Mouse (Mus musculus): ENCODE data around the gene Sav1. TPM values are rescaled to one million over a fixed set of nuclear protein-coding genes. Genes with fewer than 3 reads are reported as not detected.

Sav1 gene
- polyA plus RNA-seq, 1 experiment from 2014 or later = 6.6 TPM

GRCm38 (mm10) chr12:69998186-69998983 lies 11.6 kb upstream of the Sav1 start:
- ATAC-seq (replicated peaks; ENCODE audit: low FRiP score, low TSS enrichment, low read depth) (no peak), DNase-seq (ENCODE audit: low spot score) (no peak)
- H3K4me3 ChIP-seq (ENCODE audit: low read depth, low read length) = no peak overlapping the region
- H3K4me2 ChIP-seq (ENCODE audit: low read length) = no peak overlapping the region
- no peaks in the 10 kb centered on the region for H3K9me3 ChIP-seq (ENCODE audit: control insufficient read depth, low read length)
- no peaks in the 10 kb centered on the region for H3K4me1 ChIP-seq (replicated peaks; ENCODE audit: control insufficient read depth, insufficient read depth, low read length)
- no peaks in the 10 kb centered on the region for H3K27me3 ChIP-seq (replicated peaks; ENCODE audit: control insufficient read depth, insufficient read depth, low read length)
- H3K36me3 ChIP-seq (ENCODE audit: control insufficient read depth, insufficient read depth, low read length) = no peaks in the 10 kb centered on the region
- H3K27ac ChIP-seq (ENCODE audit: low read depth) = no peak overlapping the region
- WGBS = 78% methylated on average over 13 of the region's 13 CpGs
- H3K9ac ChIP-seq (ENCODE audit: low read length) = no peak overlapping the region

- Histone ChIP-seq H3K4me2 (ENCODE audit: low read length) (no peak overlapping the region), H3K36me3 (ENCODE audit: control insufficient read depth, insufficient read depth, low read length) (no peaks in the 10 kb centered on the region), H3K9me3 (ENCODE audit: control insufficient read depth, low read length) (no peaks in the 10 kb centered on the region), H3K9ac (ENCODE audit: low read length) (no peak overlapping the region), H3K4me3 (ENCODE audit: low read depth, low read length) (no peak overlapping the region), H3K27ac (ENCODE audit: low read depth) (no peak overlapping the region), H3K27me3 (replicated peaks; ENCODE audit: control insufficient read depth, insufficient read depth, low read length) (no peaks in the 10 kb centered on the region), H3K4me1 (replicated peaks; ENCODE audit: control insufficient read depth, insufficient read depth, low read length) (no peaks in the 10 kb centered on the region)
- WGBS = 74% methylated on average over 3 of the region's 3 CpGs
- ATAC-seq (replicated peaks; ENCODE audit: low FRiP score, low TSS enrichment, low read depth) (no peak), DNase-seq (ENCODE audit: low spot score) (no peak)
These were observed 8.6 kb upstream of the Sav1 start for GRCm38 (mm10) chr12:69995382-69995781.

- peaks cover 9% of the 10 kb centered on the region for H3K4me1 ChIP-seq (replicated peaks; ENCODE audit: control insufficient read depth, insufficient read depth, low read length)
- H3K36me3 ChIP-seq (ENCODE audit: control insufficient read depth, insufficient read depth, low read length) = peaks cover 29% of the 10 kb centered on the region
- DNase-seq (ENCODE audit: low spot score) (peak; percentile 84), ATAC-seq (replicated peaks; ENCODE audit: low FRiP score, low TSS enrichment, low read depth) (peak; percentile 63)
- H3K9ac ChIP-seq (ENCODE audit: low read length) = peak overlapping the region; percentile 85
- peak overlapping the region; percentile 88 for H3K4me3 ChIP-seq (ENCODE audit: low read depth, low read length)
- peak overlapping the region; percentile 86 for H3K27ac ChIP-seq (ENCODE audit: low read depth)
- H3K4me2 ChIP-seq (ENCODE audit: low read length) = peak overlapping the region; percentile 63
- H3K9me3 ChIP-seq (ENCODE audit: control insufficient read depth, low read length) = no peaks in the 10 kb centered on the region
- WGBS = under 1% methylated on average over 36 of the region's 36 CpGs
- no peaks in the 10 kb centered on the region for H3K27me3 ChIP-seq (replicated peaks; ENCODE audit: control insufficient read depth, insufficient read depth, low read length)
These were observed 500 bp downstream of the Sav1 start for GRCm38 (mm10) chr12:69986241-69986762.

- H3K27me3 ChIP-seq (replicated peaks; ENCODE audit: control insufficient read depth, insufficient read depth, low read length) = no peaks in the 10 kb centered on the region
These were observed 1.3 kb downstream of the Sav1 start for GRCm38 (mm10) chr12:69985546-69985945.

GRCm38 (mm10) chr12:69982874-69983273 lies 3.9 kb downstream of the Sav1 start:
- WGBS = 78% methylated on average over 5 of the region's 5 CpGs
- Histone ChIP-seq H3K27ac (ENCODE audit: low read depth) (no peak overlapping the region), H3K27me3 (replicated peaks; ENCODE audit: control insufficient read depth, insufficient read depth, low read length) (no peaks in the 10 kb centered on the region), H3K9me3 (ENCODE audit: control insufficient read depth, low read length) (no peaks in the 10 kb centered on the region), H3K36me3 (ENCODE audit: control insufficient read depth, insufficient read depth, low read length) (peaks cover 39% of the 10 kb centered on the region), H3K4me3 (ENCODE audit: low read depth, low read length) (no peak overlapping the region), H3K4me1 (replicated peaks; ENCODE audit: control insufficient read depth, insufficient read depth, low read length) (peaks cover 9% of the 10 kb centered on the region), H3K4me2 (ENCODE audit: low read length) (no peak overlapping the region), H3K9ac (ENCODE audit: low read length) (no peak overlapping the region)
- no peak for ATAC-seq (replicated peaks; ENCODE audit: low FRiP score, low TSS enrichment, low read depth)
- DNase-seq (ENCODE audit: low spot score) = no peak

More at GRCm38 (mm10) chr12:69985546-69985945, 1.3 kb downstream of the Sav1 start:
- H3K4me1 ChIP-seq (replicated peaks; ENCODE audit: control insufficient read depth, insufficient read depth, low read length) = peaks cover 9% of the 10 kb centered on the region
- WGBS = 43% methylated on average over 4 of the region's 4 CpGs
- DNase-seq (ENCODE audit: low spot score) (no peak), ATAC-seq (replicated peaks; ENCODE audit: low FRiP score, low TSS enrichment, low read depth) (no peak)
- H3K4me2 ChIP-seq (ENCODE audit: low read length) = peak overlapping the region; percentile 63
- H3K9ac ChIP-seq (ENCODE audit: low read length) = peak overlapping the region; percentile 85; the same call in 1 of the 2 replicates
- H3K4me3 ChIP-seq (ENCODE audit: low read depth, low read length) = peak overlapping the region; percentile 88
- peaks cover 29% of the 10 kb centered on the region for H3K36me3 ChIP-seq (ENCODE audit: control insufficient read depth, insufficient read depth, low read length)
- H3K9me3 ChIP-seq (ENCODE audit: control insufficient read depth, low read length) = no peaks in the 10 kb centered on the region
- no peak overlapping the region; the same call in 1 of the 2 replicates for H3K27ac ChIP-seq (ENCODE audit: low read depth)

- 58% methylated on average over 9 of the region's 9 CpGs for WGBS
- ATAC-seq (replicated peaks; ENCODE audit: low FRiP score, low TSS enrichment, low read depth) (no peak), DNase-seq (ENCODE audit: low spot score) (no peak)
- no peak overlapping the region for H3K4me2 ChIP-seq (ENCODE audit: low read length)
- H3K36me3 ChIP-seq (ENCODE audit: control insufficient read depth, insufficient read depth, low read length) = peaks cover 51% of the 10 kb centered on the region
- H3K4me3 ChIP-seq (ENCODE audit: low read depth, low read length) = no peak overlapping the region
- peaks cover 7% of the 10 kb centered on the region; the same call in 1 of the 2 replicates for H3K4me1 ChIP-seq (replicated peaks; ENCODE audit: control insufficient read depth, insufficient read depth, low read length)
- no peaks in the 10 kb centered on the region for H3K27me3 ChIP-seq (replicated peaks; ENCODE audit: control insufficient read depth, insufficient read depth, low read length)
- no peak overlapping the region for H3K27ac ChIP-seq (ENCODE audit: low read depth)
- no peak overlapping the region for H3K9ac ChIP-seq (ENCODE audit: low read length)
- no peaks in the 10 kb centered on the region for H3K9me3 ChIP-seq (ENCODE audit: control insufficient read depth, low read length)
These were observed 9.3 kb downstream of the Sav1 start for GRCm38 (mm10) chr12:69977376-69977998.

- peaks cover 7% of the 10 kb centered on the region; the same call in 1 of the 2 replicates for H3K4me1 ChIP-seq (replicated peaks; ENCODE audit: control insufficient read depth, insufficient read depth, low read length)
- H3K27ac ChIP-seq (ENCODE audit: low read depth) = no peak overlapping the region
- 65% methylated on average over 6 of the region's 6 CpGs for WGBS
- no peak for DNase-seq (ENCODE audit: low spot score)
- ATAC-seq (replicated peaks; ENCODE audit: low FRiP score, low TSS enrichment, low read depth) = no peak
- no peaks in the 10 kb centered on the region for H3K27me3 ChIP-seq (replicated peaks; ENCODE audit: control insufficient read depth, insufficient read depth, low read length)
- no peak overlapping the region for H3K4me3 ChIP-seq (ENCODE audit: low read depth, low read length)
- no peak overlapping the region for H3K9ac ChIP-seq (ENCODE audit: low read length)
- H3K4me2 ChIP-seq (ENCODE audit: low read length) = no peak overlapping the region
- H3K36me3 ChIP-seq (ENCODE audit: control insufficient read depth, insufficient read depth, low read length) = peaks cover 50% of the 10 kb centered on the region
- no peaks in the 10 kb centered on the region for H3K9me3 ChIP-seq (ENCODE audit: control insufficient read depth, low read length)
These were observed 10.1 kb downstream of the Sav1 start for GRCm38 (mm10) chr12:69976688-69977087.

- Histone ChIP-seq H3K9me3 (ENCODE audit: control insufficient read depth, low read length) (no peaks in the 10 kb centered on the region), H3K27me3 (replicated peaks; ENCODE audit: control insufficient read depth, insufficient read depth, low read length) (no peaks in the 10 kb centered on the region), H3K27ac (ENCODE audit: low read depth) (no peak overlapping the region), H3K9ac (ENCODE audit: low read length) (no peak overlapping the region), H3K4me2 (ENCODE audit: low read length) (no peak overlapping the region), H3K4me3 (ENCODE audit: low read depth, low read length) (no peak overlapping the region), H3K4me1 (replicated peaks; ENCODE audit: control insufficient read depth, insufficient read depth, low read length) (peaks cover 7% of the 10 kb centered on the region; the same call in 1 of the 2 replicates), H3K36me3 (ENCODE audit: control insufficient read depth, insufficient read depth, low read length) (peaks cover 63% of the 10 kb centered on the region)
- ATAC-seq (replicated peaks; ENCODE audit: low FRiP score, low TSS enrichment, low read depth) = no peak
- DNase-seq (ENCODE audit: low spot score) = no peak
These were observed 13.1 kb downstream of the Sav1 start for GRCm38 (mm10) chr12:69973666-69974065.

Data from intestine, embryonic 14.5 days (tissue).